Mouse (Mus musculus): Measurements from ENCODE around the gene Ankrd40. TPM values are rescaled to one million over a fixed set of nuclear protein-coding genes. Genes with fewer than 3 reads are reported as not detected.

Gene Ankrd40
- polyA plus RNA-seq, 1 experiment from 2014 or later = 52.3 TPM

- H3K9me3 ChIP-seq (replicated peaks) = no peaks in the 10 kb centered on the region
- H3K4me2 ChIP-seq = no peak overlapping the region
- no peaks in the 10 kb centered on the region for H3K36me3 ChIP-seq
- H3K9ac ChIP-seq = no peak overlapping the region
- H3K27me3 ChIP-seq = no peaks in the 10 kb centered on the region
- 18% methylated on average over 2 of the region's 2 CpGs for WGBS
- no peak overlapping the region for H3K4me3 ChIP-seq
- no peak for ATAC-seq (replicated peaks; ENCODE audit: insufficient number of reproducible peaks, insufficient read depth, low FRiP score, low read depth)
- H3K27ac ChIP-seq = peak overlapping the region; percentile 45
- peaks cover 58% of the 10 kb centered on the region for H3K4me1 ChIP-seq (replicated peaks)
These were observed 13.6 kb upstream of the Ankrd40 start for GRCm38 (mm10) chr11:94314098-94314652.

- no peak overlapping the region for H3K4me2 ChIP-seq
- no peak overlapping the region for H3K9ac ChIP-seq
- H3K4me3 ChIP-seq = no peak overlapping the region
- H3K27ac ChIP-seq = peak overlapping the region; percentile 17; the same call in 1 of the 2 replicates
- H3K9me3 ChIP-seq (replicated peaks) = no peaks in the 10 kb centered on the region
- H3K27me3 ChIP-seq = no peaks in the 10 kb centered on the region
- H3K4me1 ChIP-seq (replicated peaks) = peaks cover 69% of the 10 kb centered on the region
- 35% methylated on average over 1 of the region's 1 CpGs for WGBS
- 0 out of 2 replicates have a peak, but pooled peaks cover 4% of the 10 kb centered on the region for H3K36me3 ChIP-seq
- ATAC-seq (replicated peaks; ENCODE audit: insufficient number of reproducible peaks, insufficient read depth, low FRiP score, low read depth) = no peak
These were observed 12.5 kb upstream of the Ankrd40 start for GRCm38 (mm10) chr11:94315308-94315707.

GRCm38 (mm10) chr11:94316528-94316927 lies 11.3 kb upstream of the Ankrd40 start:
- no peaks in the 10 kb centered on the region for H3K27me3 ChIP-seq
- 0 out of 2 replicates have a peak, but pooled peaks cover 4% of the 10 kb centered on the region for H3K36me3 ChIP-seq
- no peak overlapping the region for H3K4me2 ChIP-seq
- H3K9me3 ChIP-seq (replicated peaks) = no peaks in the 10 kb centered on the region
- no peak for ATAC-seq (replicated peaks; ENCODE audit: insufficient number of reproducible peaks, insufficient read depth, low FRiP score, low read depth)
- H3K27ac ChIP-seq = no peak overlapping the region
- H3K4me3 ChIP-seq = no peak overlapping the region
- H3K9ac ChIP-seq = no peak overlapping the region
- H3K4me1 ChIP-seq (replicated peaks) = peaks cover 67% of the 10 kb centered on the region
- WGBS = 67% methylated on average over 2 of the region's 2 CpGs

- H3K4me2 ChIP-seq = no peak overlapping the region
- no peak overlapping the region for H3K27ac ChIP-seq
- 0 out of 2 replicates have a peak, but pooled peaks cover 4% of the 10 kb centered on the region for H3K36me3 ChIP-seq
- no peaks in the 10 kb centered on the region for H3K9me3 ChIP-seq (replicated peaks)
- WGBS = 69% methylated on average over 1 of the region's 1 CpGs
- H3K27me3 ChIP-seq = no peaks in the 10 kb centered on the region
- no peak overlapping the region for H3K9ac ChIP-seq
- ATAC-seq (replicated peaks; ENCODE audit: insufficient number of reproducible peaks, insufficient read depth, low FRiP score, low read depth) = no peak
- H3K4me1 ChIP-seq (replicated peaks) = peaks cover 65% of the 10 kb centered on the region
- H3K4me3 ChIP-seq = no peak overlapping the region
These were observed 10.8 kb upstream of the Ankrd40 start for GRCm38 (mm10) chr11:94317014-94317413.

GRCm38 (mm10) chr11:94317515-94317914 lies 10.3 kb upstream of the Ankrd40 start:
- 58% methylated on average over 4 of the region's 4 CpGs for WGBS
- Histone ChIP-seq H3K9me3 (replicated peaks) (no peaks in the 10 kb centered on the region), H3K36me3 (0 out of 2 replicates have a peak, but pooled peaks cover 4% of the 10 kb centered on the region), H3K27me3 (no peaks in the 10 kb centered on the region), H3K9ac (no peak overlapping the region), H3K4me2 (no peak overlapping the region), H3K4me1 (replicated peaks) (peaks cover 64% of the 10 kb centered on the region), H3K27ac (no peak overlapping the region), H3K4me3 (no peak overlapping the region)
- no peak for ATAC-seq (replicated peaks; ENCODE audit: insufficient number of reproducible peaks, insufficient read depth, low FRiP score, low read depth)

GRCm38 (mm10) chr11:94318056-94318455 lies 9.7 kb upstream of the Ankrd40 start:
- Histone ChIP-seq H3K4me1 (replicated peaks) (peaks cover 64% of the 10 kb centered on the region), H3K27ac (no peak overlapping the region), H3K9me3 (replicated peaks) (no peaks in the 10 kb centered on the region), H3K4me2 (no peak overlapping the region), H3K36me3 (0 out of 2 replicates have a peak, but pooled peaks cover 4% of the 10 kb centered on the region), H3K27me3 (no peaks in the 10 kb centered on the region), H3K9ac (no peak overlapping the region), H3K4me3 (no peak overlapping the region)
- ATAC-seq (replicated peaks; ENCODE audit: insufficient number of reproducible peaks, insufficient read depth, low FRiP score, low read depth) = no peak
- 65% methylated on average over 5 of the region's 5 CpGs for WGBS

- Histone ChIP-seq H3K9ac (peak overlapping the region; percentile 100), H3K9me3 (replicated peaks) (no peaks in the 10 kb centered on the region), H3K27ac (peak overlapping the region; percentile 99), H3K4me2 (peak overlapping the region; percentile 75), H3K4me1 (replicated peaks) (peaks cover 39% of the 10 kb centered on the region), H3K36me3 (0 out of 2 replicates have a peak, but pooled peaks cover 4% of the 10 kb centered on the region), H3K4me3 (peak overlapping the region; percentile 100), H3K27me3 (no peaks in the 10 kb centered on the region)
- ATAC-seq (replicated peaks; ENCODE audit: insufficient number of reproducible peaks, insufficient read depth, low FRiP score, low read depth) = peak; percentile 68
- under 1% methylated on average over 67 of the region's 67 CpGs for WGBS
These were observed 6.6 kb upstream of the Ankrd40 start for GRCm38 (mm10) chr11:94320969-94321930.

- Histone ChIP-seq H3K4me1 (replicated peaks) (peaks cover 39% of the 10 kb centered on the region), H3K27ac (peak within 1 kb of the TSS; percentile 99), H3K4me3 (peak within 1 kb of the TSS; percentile 100), H3K36me3 (0 out of 2 replicates have a peak, but pooled peaks cover 4% of the 10 kb centered on the region), H3K4me2 (peak within 1 kb of the TSS; percentile 75), H3K9me3 (replicated peaks) (no peaks in the 10 kb centered on the region), H3K27me3 (no peaks in the 10 kb centered on the region), H3K9ac (peak within 1 kb of the TSS; percentile 100)
- ATAC-seq (replicated peaks; ENCODE audit: insufficient number of reproducible peaks, insufficient read depth, low FRiP score, low read depth) = peak; percentile 97
- under 1% methylated on average over 36 of the region's 36 CpGs for WGBS
These were observed 5.8 kb upstream of the Ankrd40 start, which contains the start of gene Luc7l3 for GRCm38 (mm10) chr11:94321931-94322400. Gene Luc7l3 (minus strand): TSS chr11:94321988.

GRCm38 (mm10) chr11:94322636-94323035 lies 5.2 kb upstream of the Ankrd40 start:
- Histone ChIP-seq H3K9ac (peak overlapping the region; percentile 100), H3K4me2 (peak overlapping the region; percentile 75), H3K27me3 (no peaks in the 10 kb centered on the region), H3K4me1 (replicated peaks) (peaks cover 34% of the 10 kb centered on the region), H3K9me3 (replicated peaks) (no peaks in the 10 kb centered on the region), H3K27ac (peak overlapping the region; percentile 99), H3K4me3 (peak overlapping the region; percentile 100), H3K36me3 (0 out of 2 replicates have a peak, but pooled peaks cover 4% of the 10 kb centered on the region)
- WGBS = 43% methylated on average over 5 of the region's 5 CpGs
- no peak for ATAC-seq (replicated peaks; ENCODE audit: insufficient number of reproducible peaks, insufficient read depth, low FRiP score, low read depth)

GRCm38 (mm10) chr11:94323271-94323925 lies 4.4 kb upstream of the Ankrd40 start:
- H3K4me2 ChIP-seq = no peak overlapping the region
- 79% methylated on average over 5 of the region's 5 CpGs for WGBS
- ATAC-seq (replicated peaks; ENCODE audit: insufficient number of reproducible peaks, insufficient read depth, low FRiP score, low read depth) = no peak
- H3K27ac ChIP-seq = no peak overlapping the region
- 0 out of 2 replicates have a peak, but pooled peaks cover 4% of the 10 kb centered on the region for H3K36me3 ChIP-seq
- no peaks in the 10 kb centered on the region for H3K27me3 ChIP-seq
- H3K9ac ChIP-seq = no peak overlapping the region
- H3K4me3 ChIP-seq = no peak overlapping the region
- H3K4me1 ChIP-seq (replicated peaks) = peaks cover 26% of the 10 kb centered on the region
- no peaks in the 10 kb centered on the region for H3K9me3 ChIP-seq (replicated peaks)

GRCm38 (mm10) chr11:94324618-94325017 lies 3.2 kb upstream of the Ankrd40 start:
- ATAC-seq (replicated peaks; ENCODE audit: insufficient number of reproducible peaks, insufficient read depth, low FRiP score, low read depth) = no peak
- peaks cover 31% of the 10 kb centered on the region for H3K4me1 ChIP-seq (replicated peaks)
- H3K9me3 ChIP-seq (replicated peaks) = no peaks in the 10 kb centered on the region
- H3K9ac ChIP-seq = no peak overlapping the region
- 63% methylated on average over 5 of the region's 5 CpGs for WGBS
- no peak overlapping the region for H3K4me2 ChIP-seq
- H3K36me3 ChIP-seq = 0 out of 2 replicates have a peak, but pooled peaks cover under 1% of the 10 kb centered on the region
- H3K27me3 ChIP-seq = no peaks in the 10 kb centered on the region
- no peak overlapping the region for H3K4me3 ChIP-seq
- no peak overlapping the region for H3K27ac ChIP-seq
